ENCODE assay signal across 8 mouse cellular contexts in the genomic region with DNA sequence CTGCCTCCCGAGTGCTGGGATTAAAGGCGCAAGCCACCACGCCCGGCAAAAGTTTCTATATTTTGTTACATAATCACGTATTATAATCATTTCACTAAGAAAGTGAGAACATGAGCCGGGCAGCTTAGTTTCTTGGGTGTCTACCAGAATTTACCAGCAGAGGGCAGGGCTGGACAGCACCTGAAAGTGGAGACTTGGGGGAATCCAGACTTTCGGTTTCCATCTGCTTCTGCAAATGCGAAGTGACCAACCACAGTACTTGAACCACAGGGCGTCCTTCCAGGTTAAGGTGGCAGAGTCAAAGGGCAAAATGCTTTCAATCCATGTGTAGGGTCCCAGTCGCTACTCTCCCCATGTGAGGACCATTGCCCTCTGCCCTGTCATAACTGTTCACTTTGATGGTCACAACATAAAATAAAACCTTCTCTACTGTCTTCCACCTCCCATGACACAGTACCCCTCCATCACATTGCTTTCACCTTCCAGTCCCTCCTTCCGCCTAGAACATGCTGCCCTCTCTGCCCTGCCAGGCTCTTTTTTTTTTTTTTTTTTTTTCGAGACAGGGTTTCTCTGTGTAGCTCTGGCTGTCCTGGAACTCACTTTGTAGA. TPM values are rescaled to one million over a fixed set of nuclear protein-coding genes. Genes with fewer than 3 reads are reported as not detected.
DNase-seq lines count a peak whose midpoint lies in the region; ATAC-seq lines count a peak whose summit lies in the region.

No protein-coding gene starts in this region.

- H3K4me1 ChIP-seq in kidney, embryonic 15.5 days: 0 out of 2 replicates have a peak, but pooled peaks cover 3% of the 10 kb centered on the region
- peaks cover 5% of the 10 kb centered on the region; the same call in 1 of the 2 replicates for H3K4me1 ChIP-seq in limb, embryonic 15.5 days
- H3K4me1 ChIP-seq in stomach, embryonic 15.5 days: no peaks in the 10 kb centered on the region

- no peaks in the 10 kb centered on the region for H3K27me3 ChIP-seq in kidney, embryonic 15.5 days
- no peaks in the 10 kb centered on the region for H3K27me3 ChIP-seq in limb, embryonic 15.5 days
- no peaks in the 10 kb centered on the region for H3K27me3 ChIP-seq in stomach, embryonic 15.5 days (replicated peaks)

- no peak for ATAC-seq in kidney, embryonic 15.5 days (replicated peaks; ENCODE audit: low FRiP score)
- no peak for ATAC-seq in limb, embryonic 15.5 days (ENCODE audit: insufficient number of reproducible peaks, low FRiP score, low TSS enrichment, low read depth)
- ATAC-seq in stomach, embryonic 15.5 days (ENCODE audit: insufficient read depth, low FRiP score, low read depth): no peak

- H3K4me2 ChIP-seq in kidney, embryonic 15.5 days: peak overlapping the region; percentile 19; the same call in 1 of the 2 replicates
- H3K4me2 ChIP-seq in limb, embryonic 15.5 days: peak overlapping the region; percentile 34; the same call in 1 of the 2 replicates
- H3K4me2 ChIP-seq in stomach, embryonic 15.5 days: peak overlapping the region; percentile 47

- H3K27ac ChIP-seq in kidney, embryonic 15.5 days: no peak overlapping the region
- H3K27ac ChIP-seq in limb, embryonic 15.5 days: no peak overlapping the region
- no peak overlapping the region for H3K27ac ChIP-seq in stomach, embryonic 15.5 days

- WGBS in kidney, embryonic 15.5 days: 50% methylated on average over 12 of the region's 12 CpGs
- WGBS in limb, embryonic 15.5 days: 50% methylated on average over 12 of the region's 12 CpGs
- 45% methylated on average over 12 of the region's 12 CpGs for WGBS in stomach, embryonic 15.5 days

- no peaks in the 10 kb centered on the region for H3K9me3 ChIP-seq in kidney, embryonic 15.5 days (replicated peaks)
- no peaks in the 10 kb centered on the region for H3K9me3 ChIP-seq in limb, embryonic 15.5 days
- H3K9me3 ChIP-seq in stomach, embryonic 15.5 days: no peaks in the 10 kb centered on the region

- H3K9ac ChIP-seq in kidney, embryonic 15.5 days: no peak overlapping the region
- no peak overlapping the region for H3K9ac ChIP-seq in limb, embryonic 15.5 days
- no peak overlapping the region for H3K9ac ChIP-seq in stomach, embryonic 15.5 days

- peak; percentile 88 to 91 for DNase-seq in B cell, adult 2 months
- DNase-seq in adrenal gland, adult 8-10 months: peak; percentile 82
- DNase-seq in embryo, embryonic 9.5 days (ENCODE audit: extremely low spot score): peak; percentile 64
- peak; percentile 88 to 94 for DNase-seq in heart, adult 18-20 months
- peak; percentile 88 for DNase-seq in naive thymus-derived CD4-positive, alpha-beta T cell, adult 2 months (ENCODE audit: low read depth)

- 0 out of 2 replicates have a peak overlapping the region, but pooled peaks have one; percentile 6 for H3K4me3 ChIP-seq in kidney, embryonic 15.5 days (replicated peaks)
- H3K4me3 ChIP-seq in limb, embryonic 15.5 days: peak overlapping the region; percentile 19; the same call in 1 of the 2 replicates
- no peak overlapping the region for H3K4me3 ChIP-seq in stomach, embryonic 15.5 days (replicated peaks)

- H3K36me3 ChIP-seq in kidney, embryonic 15.5 days: no peaks in the 10 kb centered on the region
- H3K36me3 ChIP-seq in limb, embryonic 15.5 days: no peaks in the 10 kb centered on the region
- H3K36me3 ChIP-seq in stomach, embryonic 15.5 days: no peaks in the 10 kb centered on the region

RNA-seq across cellular contexts. Expression of gene Actr2, which starts 20.3 kb away (rescaled TPM):
- total RNA-seq in adrenal gland, adult 8-10 months (2022): 100 to 1,000 TPM; 136 to 161 (median 154) TPM
- 10 to 100 TPM; 78.4 to 79.7 TPM for total RNA-seq in heart, adult 18-20 months (2021)
- 125 and 146 TPM in 2 replicates for polyA plus RNA-seq in kidney, embryonic 15.5 days (2015; fragmentation: Nextera tagmentation; extraction: Ambion mirVana)
- polyA plus RNA-seq in limb, embryonic 15.5 days (2015; fragmentation: Nextera tagmentation; extraction: Ambion mirVana): 109 and 134 TPM in 2 replicates
- 127 and 132 TPM in 2 replicates for polyA plus RNA-seq in stomach, embryonic 15.5 days (2015; fragmentation: Nextera tagmentation; extraction: Ambion mirVana)
